Mouse (Mus musculus): ENCODE results near the gene Gper1.

Gene Gper1

GRCm38 (mm10) chr5:139411117-139411516 lies 11.8 kb upstream of the Gper1 start:
- in situ Hi-C loops (cut with MboI; ENCODE audit: low sequenced_read_pairs) = no loop called here

- in situ Hi-C loops (cut with MboI; ENCODE audit: low sequenced_read_pairs) = no loop called here
Measured at GRCm38 (mm10) chr5:139411665-139412314, 11.2 kb upstream of the Gper1 start.

GRCm38 (mm10) chr5:139413545-139413944 lies 9.4 kb upstream of the Gper1 start:
- in situ Hi-C loops (cut with MboI; ENCODE audit: low sequenced_read_pairs) = no loop called here

GRCm38 (mm10) chr5:139415001-139415400 lies 8.0 kb upstream of the Gper1 start:
- in situ Hi-C loops (cut with MboI; ENCODE audit: low sequenced_read_pairs) = no loop called here

- in situ Hi-C loops (cut with MboI; ENCODE audit: low sequenced_read_pairs) = no loop called here
Measured at GRCm38 (mm10) chr5:139416942-139417341, 6.0 kb upstream of the Gper1 start.

- in situ Hi-C loops (cut with MboI; ENCODE audit: low sequenced_read_pairs) = no loop called here
Measured at GRCm38 (mm10) chr5:139417480-139417879, 5.5 kb upstream of the Gper1 start.

GRCm38 (mm10) chr5:139418110-139418509 lies 4.8 kb upstream of the Gper1 start:
- in situ Hi-C loops (cut with MboI; ENCODE audit: low sequenced_read_pairs) = no loop called here

GRCm38 (mm10) chr5:139418633-139419032 lies 4.3 kb upstream of the Gper1 start:
- in situ Hi-C loops (cut with MboI; ENCODE audit: low sequenced_read_pairs) = no loop called here

- in situ Hi-C loops (cut with MboI; ENCODE audit: low sequenced_read_pairs) = no loop called here
Measured at GRCm38 (mm10) chr5:139425198-139425597, 2.2 kb downstream of the Gper1 start.

GRCm38 (mm10) chr5:139427001-139427400 lies 4.0 kb downstream of the Gper1 start:
- in situ Hi-C loops (cut with MboI; ENCODE audit: low sequenced_read_pairs) = no loop called here

GRCm38 (mm10) chr5:139427989-139428388 lies 5.0 kb downstream of the Gper1 start:
- in situ Hi-C loops (cut with MboI; ENCODE audit: low sequenced_read_pairs) = no loop called here

- in situ Hi-C loops (cut with MboI; ENCODE audit: low sequenced_read_pairs) = no loop called here
Measured at GRCm38 (mm10) chr5:139429818-139430341, 6.9 kb downstream of the Gper1 start.

GRCm38 (mm10) chr5:139432333-139432732 lies 9.4 kb downstream of the Gper1 start:
- in situ Hi-C loops (cut with MboI; ENCODE audit: low sequenced_read_pairs) = no loop called here

- in situ Hi-C loops (cut with MboI; ENCODE audit: low sequenced_read_pairs) = no loop called here
Measured at GRCm38 (mm10) chr5:139432747-139433508, 10.0 kb downstream of the Gper1 start.

- in situ Hi-C loops (cut with MboI; ENCODE audit: low sequenced_read_pairs) = no loop called here
Measured at GRCm38 (mm10) chr5:139433842-139434568, 11.1 kb downstream of the Gper1 start.

GRCm38 (mm10) chr5:139434940-139435339 lies 12.0 kb downstream of the Gper1 start:
- in situ Hi-C loops (cut with MboI; ENCODE audit: low sequenced_read_pairs) = no loop called here

- in situ Hi-C loops (cut with MboI; ENCODE audit: low sequenced_read_pairs) = no loop called here
Measured at GRCm38 (mm10) chr5:139437769-139438168, 14.8 kb downstream of the Gper1 start.

GRCm38 (mm10) chr5:139438440-139438839 lies 15.5 kb downstream of the Gper1 start:
- in situ Hi-C loops (cut with MboI; ENCODE audit: low sequenced_read_pairs) = no loop called here

- in situ Hi-C loops (cut with MboI; ENCODE audit: low sequenced_read_pairs) = no loop called here
Measured at GRCm38 (mm10) chr5:139440451-139440850, 17.5 kb downstream of the Gper1 start.

GRCm38 (mm10) chr5:139440926-139441725 lies 18.2 kb downstream of the Gper1 start:
- in situ Hi-C loops (cut with MboI; ENCODE audit: low sequenced_read_pairs) = no loop called here

GRCm38 (mm10) chr5:139441726-139442018 lies 18.7 kb downstream of the Gper1 start:
- in situ Hi-C loops (cut with MboI; ENCODE audit: low sequenced_read_pairs) = no loop called here
